Mouse (Mus musculus): Measurements from ENCODE around the gene Ribc2. TPM values are rescaled to one million over a fixed set of nuclear protein-coding genes. Genes with fewer than 3 reads are reported as not detected.

Gene Ribc2
- polyA plus RNA-seq, 1 experiment from 2014 or later: 0.15 TPM

GRCm38 (mm10) chr15:85186916-85187315 lies 55.0 kb downstream of the Ribc2 start:
- Histone ChIP-seq H3K27ac (no peak overlapping the region), H3K9me3 (no peaks in the 10 kb centered on the region), H3K36me3 (no peaks in the 10 kb centered on the region), H3K27me3 (ENCODE audit: insufficient read depth, poor library complexity, severe bottlenecking) (no peaks in the 10 kb centered on the region), H3K4me3 (no peak overlapping the region), H3K4me1 (peaks cover 6% of the 10 kb centered on the region; the same call in 1 of the 2 replicates)
- 72% methylated on average over 7 of the region's 7 CpGs for WGBS
- DNase-seq (ENCODE audit: low spot score): no peak

- H3K4me3 ChIP-seq: no peak overlapping the region
- H3K36me3 ChIP-seq: no peaks in the 10 kb centered on the region
- no peaks in the 10 kb centered on the region for H3K9me3 ChIP-seq
- H3K27me3 ChIP-seq (ENCODE audit: insufficient read depth, poor library complexity, severe bottlenecking): no peaks in the 10 kb centered on the region
- H3K27ac ChIP-seq: no peak overlapping the region
- 48% methylated on average over 8 of the region's 8 CpGs for WGBS
- no peak for DNase-seq (ENCODE audit: low spot score)
- peaks cover 6% of the 10 kb centered on the region; the same call in 1 of the 2 replicates for H3K4me1 ChIP-seq
Observed at GRCm38 (mm10) chr15:85188167-85188778, 56.4 kb downstream of the Ribc2 start.

Other genes with a start within 250 kb of the Ribc2 start
- gene Gm29666, start 212.0 kb upstream of the Ribc2 start, polyA plus RNA-seq (2016; fragmentation: Nextera tagmentation; extraction: Ambion mirVana): 0.87 and 1.2 TPM in 2 replicates
- 34.0 and 42.5 TPM in 2 replicates for gene Nup50, start 208.7 kb upstream of the Ribc2 start, polyA plus RNA-seq (2016; fragmentation: Nextera tagmentation; extraction: Ambion mirVana)
- gene 5031439G07Rik, start 143.5 kb upstream of the Ribc2 start, polyA plus RNA-seq (2016; fragmentation: Nextera tagmentation; extraction: Ambion mirVana): 3.9 and 6.4 TPM in 2 replicates
- gene Upk3a, start 114.9 kb upstream of the Ribc2 start, polyA plus RNA-seq (2016; fragmentation: Nextera tagmentation; extraction: Ambion mirVana): 0.24 TPM in 1 of 2 replicates, not detected in the other
- 18.0 and 22.6 TPM in 2 replicates for gene Fam118a, start 103.1 kb upstream of the Ribc2 start, polyA plus RNA-seq (2016; fragmentation: Nextera tagmentation; extraction: Ambion mirVana)
- gene Smc1b, start 114 bp upstream of the Ribc2 start, polyA plus RNA-seq (2016; fragmentation: Nextera tagmentation; extraction: Ambion mirVana): 0.11 and 0.20 TPM in 2 replicates
- 146 and 177 TPM in 2 replicates for gene Fbln1, start 73.9 kb downstream of the Ribc2 start, polyA plus RNA-seq (2016; fragmentation: Nextera tagmentation; extraction: Ambion mirVana)
- gene Atxn10, start 204.2 kb downstream of the Ribc2 start, polyA plus RNA-seq (2016; fragmentation: Nextera tagmentation; extraction: Ambion mirVana): 294 and 302 TPM in 2 replicates